Mouse (Mus musculus) testis, postnatal 14 days (tissue): ENCODE results near the gene Gm10715.
A peak's percentile ranks its signal among the peaks of the same experiment; 100 is the strongest.
"Not testable (repeated sequence)": the region's sequence is repeated elsewhere in the genome, so short reads cannot be mapped to it uniquely, and the experiment has no call there.

ENCODE experiments used
- DNase-seq: peaks from one replicate; pipeline ENCODE4 v3.0.0; 2021; ENCODE audit warnings: low spot score

Gene Gm10715

DNA sequence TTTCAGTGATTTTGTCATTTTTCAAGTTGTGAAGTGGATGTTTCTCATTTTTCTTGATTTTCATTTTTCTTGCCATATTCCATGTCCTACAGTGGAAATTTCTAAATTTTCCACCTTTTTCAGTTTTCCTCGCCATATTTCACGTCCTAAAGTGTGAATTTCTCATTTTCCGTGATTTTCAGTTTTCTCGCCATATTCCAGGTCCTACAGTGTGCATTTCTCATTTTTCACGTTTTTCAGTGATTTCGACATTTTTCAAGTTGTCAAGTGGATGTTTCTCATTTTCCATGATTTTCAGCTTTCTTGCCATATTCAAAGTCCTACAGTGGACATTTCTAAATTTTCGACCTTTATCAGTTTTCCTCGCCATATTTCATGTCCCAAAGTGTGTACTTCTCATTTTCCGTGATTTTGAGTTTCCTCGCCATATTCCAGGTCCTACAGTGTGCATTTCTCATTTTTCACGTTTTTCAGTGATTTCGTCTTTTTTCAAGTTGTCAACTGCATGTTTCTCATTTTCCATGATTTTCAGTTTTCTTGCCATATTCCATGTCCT, 11.7 kb upstream of the Gm10715 start, which contains the start of gene Gm10717:
TSS of gene Gm10717 (plus strand) at position 506 of the 556 bp plus-strand sequence.
- DNase-seq, result peak; percentile 82

DNA sequence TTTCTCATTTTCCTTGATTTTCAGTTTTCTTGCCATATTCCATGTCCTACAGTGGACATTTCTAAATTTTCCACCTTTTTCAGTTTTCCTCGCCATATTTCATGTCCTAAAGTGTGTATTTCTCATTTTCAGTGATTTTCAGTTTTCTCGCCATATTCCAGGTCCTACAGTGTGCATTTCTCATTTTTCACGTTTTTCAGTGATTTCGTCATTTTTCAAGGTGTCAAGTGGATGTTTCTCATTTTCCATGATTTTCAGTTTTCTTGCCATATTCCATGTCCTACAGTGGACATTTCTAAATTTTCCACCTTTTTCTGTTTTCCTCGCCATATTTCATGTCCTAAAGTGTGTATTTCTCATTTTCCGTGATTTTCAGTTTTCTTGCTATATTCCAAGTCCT, 11.0 kb upstream of the Gm10715 start:
- DNase-seq, result peak; percentile 88

DNA sequence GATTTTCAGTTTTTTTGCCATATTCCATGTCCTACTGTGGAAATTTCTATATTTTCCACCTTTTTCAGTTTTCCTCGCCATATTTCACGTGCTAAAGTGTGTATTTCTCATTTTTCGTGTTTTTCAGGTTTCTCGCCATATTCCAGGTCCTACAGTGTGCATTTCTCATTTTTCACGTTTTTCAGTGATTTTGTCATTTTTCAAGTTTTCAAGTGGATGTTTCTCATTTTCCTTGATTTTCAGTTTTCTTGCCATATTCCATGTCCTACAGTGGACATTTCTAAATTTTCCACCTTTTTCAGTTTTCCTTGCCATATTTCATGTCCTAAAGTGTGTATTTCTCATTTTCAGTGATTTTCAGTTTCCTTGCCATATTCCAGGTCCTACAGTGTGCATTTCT, 10.5 kb upstream of the Gm10715 start:
- not testable (repeated sequence) for DNase-seq

DNA sequence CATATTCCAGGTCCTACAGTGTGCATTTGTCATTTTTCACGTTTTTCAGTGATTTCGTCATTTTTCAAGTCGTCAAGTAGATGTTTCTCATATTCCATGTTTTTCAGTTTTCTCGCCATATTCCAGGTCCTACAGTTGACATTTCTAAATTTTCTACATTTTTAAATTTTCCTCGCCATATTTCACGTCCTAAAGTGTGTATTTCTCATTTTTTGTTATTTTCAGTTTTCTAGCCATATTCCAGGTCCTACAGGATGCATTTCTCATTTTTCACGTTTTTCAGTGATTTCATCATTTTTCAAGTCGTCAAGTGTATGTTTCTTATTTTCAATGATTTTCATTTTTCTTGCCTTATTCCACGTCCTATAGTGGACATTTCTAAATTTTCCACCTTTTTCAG, 9.9 kb upstream of the Gm10715 start:
- DNase-seq, result not testable (repeated sequence)

DNA sequence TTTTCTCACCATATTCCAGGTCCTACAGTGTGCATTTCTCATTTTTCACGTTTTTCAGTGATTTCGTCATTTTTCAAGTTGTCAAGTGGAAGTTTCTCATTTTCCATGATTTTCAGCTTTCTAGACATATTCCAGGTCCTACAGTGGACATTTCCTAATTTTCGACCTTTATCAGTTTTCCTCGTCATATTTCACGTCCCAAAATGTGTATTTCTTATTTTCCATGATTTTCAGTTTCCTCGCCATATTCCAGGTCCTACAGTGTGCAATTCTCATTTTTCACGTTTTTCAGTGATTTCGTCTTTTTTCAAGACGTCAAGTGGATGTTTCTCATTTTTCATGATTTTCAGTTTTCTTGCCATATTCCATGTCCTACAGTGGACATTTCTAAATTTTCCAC, 9.5 kb upstream of the Gm10715 start:
- DNase-seq, result not testable (repeated sequence)

DNA sequence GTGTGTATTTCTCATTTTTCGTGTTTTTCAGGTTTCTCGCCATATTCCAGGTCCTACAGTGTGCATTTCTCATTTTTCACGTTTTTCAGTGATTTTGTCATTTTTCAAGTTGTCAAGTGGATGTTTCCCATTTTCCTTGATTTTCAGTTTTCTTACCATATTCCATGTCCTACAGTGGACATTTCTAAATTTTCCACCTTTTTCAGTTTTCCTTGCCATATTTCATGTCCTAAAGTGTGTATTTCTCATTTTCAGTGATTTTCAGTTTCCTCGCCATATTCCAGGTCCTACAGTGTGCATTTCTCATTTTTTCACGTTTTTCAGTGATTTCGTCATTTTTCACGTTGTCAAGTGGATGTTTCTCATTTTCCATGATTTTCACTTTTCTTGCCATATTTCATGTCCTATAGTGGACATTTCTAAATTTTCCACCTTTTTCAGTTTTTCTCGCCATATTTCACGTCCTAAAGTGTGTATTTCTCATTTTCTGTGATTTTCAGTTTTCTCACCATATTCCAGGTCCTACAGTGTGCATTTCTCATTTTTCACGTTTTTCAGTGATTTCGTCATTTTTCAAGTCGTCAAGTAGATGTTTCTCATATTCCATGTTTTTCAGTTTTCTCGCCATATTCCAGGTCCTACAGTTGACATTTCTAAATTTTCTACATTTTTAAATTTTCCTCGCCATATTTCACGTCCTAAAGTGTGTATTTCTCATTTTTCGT, 7.2 kb upstream of the Gm10715 start:
- DNase-seq, result peak; percentile 75

DNA sequence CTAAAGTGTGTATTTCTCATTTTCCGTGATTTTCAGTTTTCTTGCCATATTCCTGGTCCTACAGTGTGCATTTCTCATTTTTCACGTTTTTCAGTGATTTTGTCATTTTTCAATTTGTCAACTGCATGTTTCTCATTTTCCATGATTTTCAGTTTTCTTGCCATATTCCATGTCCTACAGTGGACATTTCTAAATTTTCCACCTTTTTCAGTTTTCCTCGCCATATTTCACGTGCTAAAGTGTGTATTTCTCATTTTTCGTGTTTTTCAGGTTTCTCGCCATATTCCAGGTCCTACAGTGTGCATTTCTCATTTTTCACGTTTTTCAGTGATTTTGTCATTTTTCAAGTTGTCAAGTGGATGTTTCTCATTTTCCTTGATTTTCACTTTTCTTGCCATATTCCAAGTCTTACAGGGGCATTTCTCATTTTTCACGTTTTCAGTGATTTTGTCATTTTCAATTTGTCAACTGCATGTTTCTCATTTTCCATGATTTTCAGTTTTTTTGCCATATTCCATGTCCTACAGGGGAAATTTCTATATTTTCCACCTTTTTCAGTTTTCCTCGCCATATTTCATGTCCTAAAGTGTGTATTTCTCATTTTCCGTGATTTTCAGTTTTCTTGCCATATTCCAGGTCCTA, 5.9 kb upstream of the Gm10715 start:
- not testable (repeated sequence) for DNase-seq

DNA sequence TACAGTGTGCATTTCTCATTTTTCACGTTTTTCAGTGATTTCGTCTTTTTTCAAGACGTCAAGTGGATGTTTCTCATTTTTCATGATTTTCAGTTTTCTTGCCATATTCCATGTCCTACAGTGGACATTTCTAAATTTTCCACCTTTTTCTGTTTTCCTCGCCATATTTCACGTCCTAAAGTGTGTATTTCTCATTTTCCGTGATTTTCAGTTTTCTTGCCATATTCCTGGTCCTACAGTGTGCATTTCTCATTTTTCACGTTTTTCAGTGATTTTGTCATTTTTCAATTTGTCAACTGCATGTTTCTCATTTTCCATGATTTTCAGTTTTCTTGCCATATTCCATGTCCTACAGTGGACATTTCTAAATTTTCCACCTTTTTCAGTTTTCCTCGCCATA, 2.4 kb upstream of the Gm10715 start, which contains the start of gene Gm17535:
TSS of gene Gm17535 (plus strand) at position 301 of the 400 bp plus-strand sequence.
- not testable (repeated sequence) for DNase-seq

DNA sequence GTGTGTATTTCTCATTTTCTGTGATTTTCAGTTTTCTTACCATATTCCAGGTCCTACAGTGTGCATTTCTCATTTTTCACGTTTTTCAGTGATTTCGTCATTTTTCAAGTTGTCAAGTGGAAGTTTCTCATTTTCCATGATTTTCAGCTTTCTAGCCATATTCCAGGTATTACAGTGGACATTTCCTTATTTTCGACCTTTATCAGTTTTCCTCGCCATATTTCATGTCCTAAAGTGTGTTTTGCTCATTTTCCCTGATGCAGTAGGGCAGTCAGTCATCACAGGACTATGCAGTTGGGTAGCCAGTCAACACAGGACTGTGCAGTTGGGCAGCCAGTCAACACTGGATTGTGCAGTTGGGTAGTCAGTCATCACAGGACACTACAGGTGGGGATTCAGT, 1.5 kb downstream of the Gm10715 start:
- DNase-seq, result not testable (repeated sequence)
